Mouse (Mus musculus): ENCODE results near the gene Lce3e. TPM values are rescaled to one million over a fixed set of nuclear protein-coding genes. Genes with fewer than 3 reads are reported as not detected.

Lce3e gene
- total RNA-seq (2023), result not detected

GRCm38 (mm10) chr3:92966761-92967160, at the start of gene Lce3e:
Gene Lce3e (plus strand): TSS chr3:92967061.

DNA sequence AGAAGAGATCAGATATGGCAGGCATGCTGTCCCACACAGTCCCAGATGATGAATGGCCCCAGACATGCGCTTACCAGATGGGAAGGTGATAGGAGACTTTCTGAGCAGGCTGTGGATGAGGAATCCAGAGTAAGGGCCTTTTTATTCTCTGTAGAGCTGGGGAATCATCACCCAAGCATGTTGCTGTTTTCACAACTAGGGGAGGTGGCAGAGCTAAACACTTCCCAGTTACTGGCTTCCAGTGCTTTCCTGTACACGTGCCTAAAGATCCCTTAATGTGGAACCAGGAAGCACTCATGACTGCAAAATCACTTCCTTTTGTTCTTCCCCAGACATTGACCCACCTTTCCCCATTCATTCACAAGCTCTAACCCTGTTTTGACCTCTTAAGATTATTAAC, 40.7 kb upstream of the Lce3e start, which contains the start of gene Lce3a:
Gene Lce3a (minus strand): TSS at position 101 of the 400 bp plus-strand sequence.

GRCm38 (mm10) chr3:92932679-92933078, 34.2 kb upstream of the Lce3e start, which contains the start of gene Lce3b:
Gene Lce3b (plus strand): TSS chr3:92932979.

DNA sequence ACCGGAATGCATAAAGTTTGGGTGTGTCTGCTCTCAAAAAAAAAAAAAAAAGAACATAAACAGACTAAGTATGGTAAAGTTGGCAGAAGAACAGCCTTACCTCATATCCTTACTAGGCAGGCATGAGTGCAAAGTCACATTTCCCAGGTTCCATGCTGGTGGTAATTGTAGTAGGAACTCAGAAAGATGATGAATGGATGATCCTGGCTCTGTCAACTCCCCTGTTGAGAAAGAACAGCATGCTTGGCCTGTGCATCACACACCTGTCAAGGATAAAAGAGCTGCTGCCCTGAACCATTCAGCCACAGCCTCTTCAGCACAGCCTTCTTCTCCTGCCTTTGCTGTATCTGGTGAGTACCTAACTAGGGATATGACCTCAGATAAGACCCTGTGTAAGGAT, 22.7 kb upstream of the Lce3e start, which contains the start of gene Lce3c:
Gene Lce3c (plus strand): TSS at position 301 of the 400 bp plus-strand sequence.

DNA sequence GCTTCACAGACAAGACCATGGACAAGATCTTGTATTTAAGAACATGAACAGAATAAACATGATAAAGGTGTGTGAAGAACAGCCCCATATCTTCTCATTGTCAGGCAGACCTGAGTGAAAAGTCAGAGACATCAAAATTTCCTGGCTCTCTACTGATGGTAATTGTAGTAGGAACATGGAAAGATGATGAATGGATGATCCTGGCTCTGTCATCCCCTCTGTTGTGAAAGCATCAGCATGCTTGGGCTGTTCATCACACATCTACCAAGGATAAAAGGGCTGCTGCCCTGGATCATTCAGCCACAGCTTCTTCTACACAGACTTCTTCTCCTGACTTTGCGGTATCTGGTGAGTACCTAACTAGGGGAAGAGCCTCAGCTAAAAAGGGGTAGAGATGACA, 9.8 kb upstream of the Lce3e start, which contains the start of gene Lce3d:
Gene Lce3d (plus strand): TSS at position 301 of the 400 bp plus-strand sequence.

GRCm38 (mm10) chr3:92991926-92992325, 25.1 kb downstream of the Lce3e start, which contains the start of gene Lce3f:
Gene Lce3f (plus strand): TSS chr3:92992226.

DNA sequence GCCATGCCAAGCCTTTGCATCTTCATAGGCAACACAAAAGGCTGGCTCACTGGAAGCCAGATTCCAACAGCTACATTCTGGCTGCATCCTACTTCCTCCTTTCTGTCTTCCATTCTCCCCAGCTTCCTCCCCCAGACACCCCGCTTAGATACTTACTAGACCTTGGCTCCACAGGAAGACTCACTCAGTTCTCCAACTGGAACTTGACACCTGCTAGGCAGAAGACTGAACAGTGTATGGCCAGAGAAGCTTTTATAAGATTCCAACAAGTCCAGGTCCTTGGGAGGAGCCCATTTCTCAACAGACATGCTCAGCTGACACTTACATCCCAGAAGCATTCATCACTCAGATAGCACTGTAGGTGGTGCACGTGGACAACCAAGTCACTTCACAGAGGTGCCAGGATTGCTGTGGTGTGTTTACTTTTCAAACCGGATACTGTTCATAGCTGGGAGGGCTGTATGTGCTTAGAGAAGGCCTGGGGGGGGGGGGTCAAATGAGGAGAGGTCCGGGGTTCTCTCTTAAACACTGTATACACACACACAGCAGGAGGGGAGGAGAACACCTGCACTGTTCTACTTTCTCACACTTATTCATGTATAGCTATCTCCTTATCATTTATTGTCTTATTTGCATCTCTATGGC, 48.7 kb downstream of the Lce3e start, which contains the start of gene Crct1:
Gene Crct1 (minus strand): TSS at position 228 of the 645 bp plus-strand sequence.

Other genes starting within 250 kb of the Lce3e start
- gene Lce1f, start 246.7 kb upstream of the Lce3e start, total RNA-seq (2023), result not detected
- gene Gm38119, start 228.0 kb upstream of the Lce3e start, total RNA-seq (2023), result not detected
- not detected for gene Lce1g, start 214.7 kb upstream of the Lce3e start, total RNA-seq (2023)
- not detected for gene Lce1h, start 202.0 kb upstream of the Lce3e start, total RNA-seq (2023)
- not detected for gene Lce1i, start 188.2 kb upstream of the Lce3e start, total RNA-seq (2023)
- gene Lce1j, start 176.5 kb upstream of the Lce3e start, total RNA-seq (2023), result not detected
- not detected for gene Lce1k, start 159.2 kb upstream of the Lce3e start, total RNA-seq (2023)
- not detected for gene Kprp, start 139.8 kb upstream of the Lce3e start, total RNA-seq (2023)
- not detected for gene Lce1l, start 115.8 kb upstream of the Lce3e start, total RNA-seq (2023)
- gene 2310050C09Rik, start 96.8 kb upstream of the Lce3e start, total RNA-seq (2023), result not detected
- not detected for gene Lce3a, start 40.8 kb upstream of the Lce3e start, total RNA-seq (2023)
- not detected for gene Lce3b, start 34.1 kb upstream of the Lce3e start, total RNA-seq (2023)
- not detected for gene Lce3c, start 22.6 kb upstream of the Lce3e start, total RNA-seq (2023)
- not detected for gene Lce3d, start 9.7 kb upstream of the Lce3e start, total RNA-seq (2023)
- gene Lce3f, start 25.2 kb downstream of the Lce3e start, total RNA-seq (2023), result not detected
- gene Crct1, start 48.6 kb downstream of the Lce3e start, total RNA-seq (2023), result not detected
- not detected for gene Lce1m, start 52.0 kb downstream of the Lce3e start, total RNA-seq (2023)
- not detected for gene Gm4858, start 101.8 kb downstream of the Lce3e start, total RNA-seq (2023)
- not detected for gene Crnn, start 177.7 kb downstream of the Lce3e start, total RNA-seq (2023)
- gene Flg2, start 230.2 kb downstream of the Lce3e start, total RNA-seq (2023), result not detected

Data from CD4-positive naive resting alpha-beta T cell, adult 76 days (primary cell).